Mouse (Mus musculus) neural tube, embryonic 11.5 days (tissue): ENCODE measurements around the gene Ptpn5. TPM values are rescaled to one million over a fixed set of nuclear protein-coding genes. Genes with fewer than 3 reads are reported as not detected.
A peak's percentile ranks its signal among the peaks of the same experiment; 100 is the strongest.

Experiments
- ATAC-seq: fragments of 200-750 bp; cut with Nextera tagmentation; 2 replicates; pipeline ENCODE4 v1.8.0; 2017; ENCODE audit warnings: moderate number of reproducible peaks, mild to moderate bottlenecking, moderate TSS enrichment, moderate library complexity; ENCODE audit not compliant: insufficient read depth, low FRiP score, low TSS enrichment
- DNase-seq: peaks from one replicate; pipeline ENCODE4 v3.0.0-alpha.2; 2015; ENCODE audit warnings: low spot score
- H3K27ac ChIP-seq: fragments of 300-500 bp; sonication (generic); 2 replicates; pipeline ENCODE4 v1.5.1; 2014; ENCODE audit warnings: low read depth, mild to moderate bottlenecking, low read length
- H3K27me3 ChIP-seq: fragments of 300-500 bp; sonication (generic); 2 replicates; pipeline ENCODE4 v1.6.1; 2014; ENCODE audit warnings: mild to moderate bottlenecking, low read length, mixed read lengths; ENCODE audit not compliant: control insufficient read depth, insufficient read depth
- H3K36me3 ChIP-seq: fragments of 300-500 bp; sonication (generic); 2 replicates; pipeline ENCODE4 v1.6.1; 2014; ENCODE audit warnings: mild to moderate bottlenecking, low read length, moderate library complexity, mixed read lengths; ENCODE audit not compliant: control insufficient read depth, insufficient read depth
- H3K4me1 ChIP-seq: fragments of 300-500 bp; sonication (generic); 2 replicates; pipeline ENCODE4 v1.6.1; 2014; ENCODE audit warnings: low read length, mixed read lengths; ENCODE audit not compliant: control insufficient read depth, insufficient read depth
- H3K4me2 ChIP-seq: fragments of 300-500 bp; sonication (generic); 2 replicates; pipeline ENCODE4 v1.6.1; 2014; ENCODE audit warnings: low read depth, mild to moderate bottlenecking, moderate library complexity
- H3K4me3 ChIP-seq: fragments of 300-500 bp; sonication (generic); 2 replicates; pipeline ENCODE4 v1.5.1; 2014; ENCODE audit warnings: low read depth, low read length
- H3K9ac ChIP-seq: fragments of 300-500 bp; sonication (generic); 2 replicates; pipeline ENCODE4 v1.6.1; 2014; ENCODE audit warnings: mild to moderate bottlenecking, low read length
- H3K9me3 ChIP-seq: fragments of 300-500 bp; sonication (generic); 2 replicates; pipeline ENCODE4 v1.6.1; 2016; ENCODE audit warnings: low read length; ENCODE audit not compliant: control insufficient read depth
- WGBS: fragments of 180-500 bp; shearing (Covaris S2); extraction: QIAGEN DNeasy Blood & Tissue Kit; methylation state at CpG from one replicate; pipeline ENCODE4 v1.1.7; 2014; 5-methylcytosine and 5-hydroxymethylcytosine counted together
- polyA plus RNA-seq: library from polyadenylated mRNA; unstranded; fragments of >200 nt; fragmentation: Nextera tagmentation; extraction: Ambion mirVana; gene quantifications from 2 replicates; pipeline ENCODE4 v1.2.1, GENCODE M21; 2014

Ptpn5 gene
- 28.1 and 30.0 TPM in 2 replicates for polyA plus RNA-seq

DNA sequence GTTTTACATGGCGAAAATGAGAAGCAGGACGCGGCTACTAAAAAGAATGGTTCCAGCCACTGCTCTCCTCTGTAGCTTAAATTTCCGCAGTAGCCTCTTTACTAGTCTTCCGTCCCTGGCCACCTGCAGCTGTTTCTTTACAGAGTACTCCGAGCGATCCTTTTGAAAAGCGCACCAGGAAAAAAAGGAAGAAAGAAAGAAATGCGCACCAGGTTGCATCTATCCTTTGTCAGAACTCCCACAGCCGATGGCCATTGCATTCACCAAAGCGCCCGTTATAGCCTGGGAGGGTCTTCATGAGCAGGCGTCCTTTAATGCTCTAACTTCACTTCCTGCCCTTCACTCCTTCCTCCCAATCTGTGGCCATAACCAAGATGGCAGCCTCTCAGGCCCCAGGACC lies at the start of gene Ptpn5:
Ptpn5 (minus strand) TSS at position 354 of the 400 bp plus-strand sequence.
- H3K9me3 ChIP-seq: no peaks in the 10 kb centered on the region
- peak within 1 kb of the TSS; percentile 96 for H3K4me2 ChIP-seq
- H3K9ac ChIP-seq: peak within 1 kb of the TSS; percentile 78
- peak within 1 kb of the TSS; percentile 73 for H3K4me3 ChIP-seq
- H3K27ac ChIP-seq: peak within 1 kb of the TSS; percentile 36
- H3K4me1 ChIP-seq: no peaks in the 10 kb centered on the region; the same call in 1 of the 2 replicates
- peaks cover 31% of the 10 kb centered on the region for H3K27me3 ChIP-seq
- 2% methylated on average over 13 of the region's 13 CpGs for WGBS
- H3K36me3 ChIP-seq: no peaks in the 10 kb centered on the region
- peak; percentile 24 for DNase-seq
- ATAC-seq: no peak

DNA sequence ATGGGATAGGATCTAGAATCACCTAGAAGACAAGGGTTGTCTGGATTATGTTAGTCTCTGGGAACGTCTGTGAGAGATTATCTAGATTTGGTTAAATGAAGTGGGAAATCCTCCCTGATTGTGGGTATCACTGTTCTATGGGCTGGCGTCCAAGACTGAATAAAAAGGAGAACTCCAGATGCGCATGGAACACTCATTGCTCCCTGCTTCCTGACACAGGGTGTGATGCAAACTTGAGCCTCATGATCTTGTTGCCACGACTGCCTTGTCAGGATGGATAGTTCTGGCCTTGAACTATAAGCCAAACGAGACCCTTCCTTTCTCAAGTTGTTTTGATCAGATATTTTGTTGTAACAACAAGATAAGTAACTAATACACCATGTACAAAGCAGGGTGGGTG lies 37.3 kb upstream of the Ptpn5 start:
- Histone ChIP-seq H3K27ac (no peak overlapping the region), H3K4me3 (no peak overlapping the region), H3K9me3 (no peaks in the 10 kb centered on the region), H3K4me2 (no peak overlapping the region), H3K36me3 (no peaks in the 10 kb centered on the region), H3K9ac (no peak overlapping the region), H3K27me3 (no peaks in the 10 kb centered on the region), H3K4me1 (no peaks in the 10 kb centered on the region)
- DNase-seq: no peak
- WGBS: 80% methylated on average over 5 of the region's 5 CpGs
- ATAC-seq: no peak

DNA sequence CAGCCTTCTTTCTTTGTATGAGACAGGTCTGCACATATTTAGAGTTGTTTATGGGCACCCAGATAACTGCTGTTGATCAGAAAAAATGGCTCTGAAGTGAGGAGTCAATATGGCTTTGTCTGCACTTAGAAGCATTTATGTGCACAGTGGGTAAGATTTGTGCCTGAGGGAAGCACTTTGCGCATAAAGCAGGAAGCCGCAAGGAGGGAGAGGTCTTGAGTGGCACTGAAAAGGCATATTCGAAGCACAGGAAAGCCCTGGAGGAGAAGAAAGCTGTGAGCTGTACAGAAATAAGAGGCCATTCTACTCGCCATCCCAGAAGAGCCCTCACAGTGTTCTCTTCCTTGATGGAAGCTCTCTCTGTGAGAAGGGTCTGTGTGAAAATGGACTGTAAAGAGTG lies 31.5 kb upstream of the Ptpn5 start:
- 79% methylated on average over 4 of the region's 4 CpGs for WGBS
- Histone ChIP-seq H3K9ac (no peak overlapping the region), H3K9me3 (no peaks in the 10 kb centered on the region), H3K4me2 (no peak overlapping the region), H3K4me3 (no peak overlapping the region), H3K36me3 (no peaks in the 10 kb centered on the region), H3K4me1 (no peaks in the 10 kb centered on the region), H3K27me3 (no peaks in the 10 kb centered on the region), H3K27ac (no peak overlapping the region)
- no peak for DNase-seq
- ATAC-seq: no peak

DNA sequence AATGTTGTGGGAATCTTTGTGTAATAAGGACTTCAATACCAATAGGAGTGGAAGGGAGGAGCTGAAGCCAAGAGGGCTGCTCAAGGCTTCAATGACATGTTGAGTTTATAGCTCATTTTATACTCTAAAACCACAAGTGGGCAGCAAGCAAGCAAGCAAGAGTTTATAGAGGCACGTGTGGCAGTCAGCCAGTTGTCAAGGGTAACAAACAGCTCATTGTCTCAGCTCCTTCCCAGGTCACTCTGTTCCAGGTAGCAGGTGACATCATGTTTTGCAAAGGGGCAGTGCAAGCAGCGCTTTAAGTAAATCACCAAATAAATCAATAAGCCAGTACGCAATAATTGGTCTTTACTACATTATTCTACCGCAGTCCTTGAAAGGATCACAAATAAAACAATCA lies 29.7 kb upstream of the Ptpn5 start:
- Histone ChIP-seq H3K27me3 (no peaks in the 10 kb centered on the region), H3K4me1 (no peaks in the 10 kb centered on the region), H3K36me3 (no peaks in the 10 kb centered on the region), H3K27ac (no peak overlapping the region), H3K4me2 (no peak overlapping the region), H3K9ac (no peak overlapping the region), H3K9me3 (no peaks in the 10 kb centered on the region), H3K4me3 (no peak overlapping the region)
- WGBS: 81% methylated on average over 4 of the region's 4 CpGs
- ATAC-seq (no peak), DNase-seq (no peak)

DNA sequence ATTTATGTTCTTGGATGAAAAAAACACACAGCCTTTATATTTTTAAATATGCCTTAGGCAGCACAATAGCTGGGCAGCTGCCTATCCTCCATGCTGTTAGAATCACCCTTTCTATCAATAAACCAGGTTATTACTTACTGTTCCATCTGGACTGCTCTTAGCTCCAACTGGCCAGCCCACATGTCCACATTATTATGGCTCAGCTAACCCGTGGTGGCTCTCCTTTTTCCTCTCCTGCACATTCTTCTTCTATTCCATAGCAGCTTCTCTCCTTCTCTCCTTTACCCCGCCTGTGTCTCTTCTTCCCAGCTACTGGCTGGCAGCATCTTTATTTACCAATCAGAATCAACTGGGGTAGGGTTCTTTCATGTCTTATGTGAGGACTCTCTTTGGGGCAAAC lies 25.0 kb upstream of the Ptpn5 start:
- H3K4me1 ChIP-seq: no peaks in the 10 kb centered on the region
- WGBS: 65% methylated on average over 2 of the region's 2 CpGs

DNA sequence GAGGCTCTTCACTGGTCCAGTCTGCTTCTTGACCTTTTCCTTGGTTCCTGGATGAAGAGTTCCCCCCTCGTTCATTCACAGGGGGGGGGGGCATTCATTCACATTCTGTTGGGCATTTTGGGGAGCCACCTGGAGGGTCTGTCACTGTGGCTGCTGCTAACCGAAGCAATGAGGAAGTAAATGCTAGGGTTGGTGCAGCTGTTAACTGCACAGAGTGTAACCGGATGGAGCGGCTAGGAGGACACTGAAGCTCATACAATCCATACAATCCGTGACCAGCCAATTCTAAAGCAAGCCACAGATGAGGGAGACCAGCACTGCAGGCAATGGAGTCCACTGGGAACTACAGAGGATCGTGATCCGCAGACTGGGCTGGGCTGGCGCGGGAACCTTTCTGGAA lies 24.3 kb upstream of the Ptpn5 start:
- Histone ChIP-seq H3K27ac (no peak overlapping the region), H3K4me3 (no peak overlapping the region), H3K9me3 (no peaks in the 10 kb centered on the region), H3K36me3 (no peaks in the 10 kb centered on the region), H3K9ac (no peak overlapping the region), H3K4me2 (no peak overlapping the region), H3K27me3 (no peaks in the 10 kb centered on the region), H3K4me1 (no peaks in the 10 kb centered on the region)
- WGBS: 86% methylated on average over 9 of the region's 9 CpGs
- ATAC-seq: no peak
- no peak for DNase-seq

More for the DNA sequence above, 25.0 kb upstream of the Ptpn5 start:
- Histone ChIP-seq H3K4me2 (no peak overlapping the region), H3K27me3 (no peaks in the 10 kb centered on the region), H3K27ac (no peak overlapping the region), H3K9me3 (no peaks in the 10 kb centered on the region), H3K36me3 (no peaks in the 10 kb centered on the region), H3K9ac (no peak overlapping the region), H3K4me3 (no peak overlapping the region)
- ATAC-seq: no peak
- no peak for DNase-seq

DNA sequence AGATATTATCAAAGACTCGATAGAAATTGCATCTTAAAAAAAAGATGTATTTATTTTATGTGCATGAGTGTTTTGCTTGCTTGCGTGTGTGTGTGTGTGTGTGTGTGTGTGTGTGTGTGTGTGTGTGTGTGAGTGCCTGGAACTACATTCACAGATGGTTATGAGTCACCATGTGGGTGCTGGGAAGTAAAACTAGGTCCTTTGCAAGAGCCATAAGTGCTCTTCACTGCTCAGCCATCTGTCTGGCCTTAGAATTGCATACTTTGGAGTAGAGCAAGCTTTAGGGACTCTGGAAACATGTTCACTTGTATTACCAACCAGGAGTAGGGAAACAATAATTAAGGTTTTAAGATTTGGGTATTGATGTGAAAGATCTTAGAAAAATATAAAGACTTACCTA lies 22.4 kb upstream of the Ptpn5 start:
- ATAC-seq (no peak), DNase-seq (no peak)
- Histone ChIP-seq H3K9ac (no peak overlapping the region), H3K4me2 (no peak overlapping the region), H3K27ac (no peak overlapping the region), H3K27me3 (no peaks in the 10 kb centered on the region), H3K9me3 (no peaks in the 10 kb centered on the region), H3K4me1 (no peaks in the 10 kb centered on the region), H3K36me3 (no peaks in the 10 kb centered on the region), H3K4me3 (no peak overlapping the region)
- 77% methylated on average over 2 of the region's 2 CpGs for WGBS

DNA sequence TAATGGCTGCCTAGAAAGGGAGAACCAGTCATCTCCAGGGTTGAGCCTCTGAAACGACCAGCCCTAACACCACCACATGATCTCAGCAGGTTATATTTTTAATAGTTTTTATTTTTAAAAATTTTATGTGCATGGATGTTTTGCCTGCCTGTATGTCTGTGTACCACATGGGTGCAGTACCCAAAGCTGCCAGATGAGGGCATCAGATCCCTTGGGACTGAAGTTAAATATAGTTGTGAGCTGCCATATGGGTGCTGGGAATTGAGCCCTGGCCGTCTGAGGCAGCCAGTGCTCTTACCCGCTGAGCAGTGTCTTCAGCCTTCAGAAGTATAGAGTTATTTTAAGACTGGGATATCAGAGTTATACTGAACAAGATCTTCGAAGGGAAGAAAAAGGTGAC lies 21.9 kb upstream of the Ptpn5 start:
- Histone ChIP-seq H3K4me1 (no peaks in the 10 kb centered on the region), H3K27ac (no peak overlapping the region), H3K4me2 (no peak overlapping the region), H3K9me3 (no peaks in the 10 kb centered on the region), H3K9ac (no peak overlapping the region), H3K36me3 (no peaks in the 10 kb centered on the region), H3K4me3 (no peak overlapping the region), H3K27me3 (no peaks in the 10 kb centered on the region)
- 89% methylated on average over 4 of the region's 4 CpGs for whole genome bisulfite sequencing
- DNase-seq: no peak
- ATAC-seq: no peak

DNA sequence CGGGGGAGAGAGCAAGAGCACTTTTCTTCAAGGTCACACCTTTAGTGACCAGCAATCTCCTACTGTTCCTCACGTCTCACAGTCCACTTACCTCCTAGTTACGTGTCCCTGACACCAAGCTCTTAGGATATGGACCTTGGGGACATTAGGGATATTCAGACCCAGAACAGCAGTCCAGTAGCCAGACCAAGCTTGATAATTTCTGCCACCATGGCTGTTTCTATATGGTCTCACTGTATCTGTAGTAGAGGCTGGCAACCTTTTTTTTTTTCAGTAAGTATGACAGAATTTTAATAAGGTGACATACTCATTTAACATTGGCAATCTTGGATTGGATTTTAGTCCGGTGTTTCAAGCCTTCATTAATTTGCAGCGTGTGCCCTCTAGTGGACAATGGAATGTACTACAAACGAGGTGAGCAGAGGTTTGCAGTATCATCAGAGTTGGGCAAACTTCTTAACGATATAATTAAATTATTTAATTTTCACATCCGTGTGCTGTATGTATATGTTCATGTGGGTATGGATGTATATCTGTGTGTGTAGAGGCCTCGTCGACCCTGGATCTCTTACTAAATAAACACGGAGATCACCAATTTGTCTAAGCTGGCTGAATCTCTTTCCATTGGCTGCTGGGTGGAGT lies 17.1 kb upstream of the Ptpn5 start:
- 8% methylated on average over 10 of the region's 11 CpGs for WGBS
- H3K4me1 ChIP-seq: no peaks in the 10 kb centered on the region
- no peaks in the 10 kb centered on the region for H3K27me3 ChIP-seq
- no peak overlapping the region for H3K4me2 ChIP-seq
- H3K9ac ChIP-seq: no peak overlapping the region
- H3K4me3 ChIP-seq: no peak overlapping the region
- H3K9me3 ChIP-seq: no peaks in the 10 kb centered on the region
- no peaks in the 10 kb centered on the region for H3K36me3 ChIP-seq
- DNase-seq (no peak), ATAC-seq (0 out of 2 replicates have a peak, but pooled peaks have one; percentile 23)
- no peak overlapping the region for H3K27ac ChIP-seq
